Mouse (Mus musculus) right cerebral cortex, adult 2 months (tissue): ENCODE results near the gene Cyb5r4.
"Not testable (repeated sequence)": the region's sequence is repeated elsewhere in the genome, so short reads cannot be mapped to it uniquely, and the experiment has no call there.

Experiments
- DNase-seq, 2 experiments: peaks; one replicate each; pipeline ENCODE4 v3.0.0; 2021 to 2022; ENCODE audit warnings: low spot score in 2 of 2

Cyb5r4 gene

GRCm38 (mm10) chr9:87025764-87026163, 4.0 kb downstream of the Cyb5r4 start:
- DNase-seq, result no peak

GRCm38 (mm10) chr9:87027423-87028084, 5.7 kb downstream of the Cyb5r4 start:
- peak; percentile 84 to 85 for DNase-seq

DNA sequence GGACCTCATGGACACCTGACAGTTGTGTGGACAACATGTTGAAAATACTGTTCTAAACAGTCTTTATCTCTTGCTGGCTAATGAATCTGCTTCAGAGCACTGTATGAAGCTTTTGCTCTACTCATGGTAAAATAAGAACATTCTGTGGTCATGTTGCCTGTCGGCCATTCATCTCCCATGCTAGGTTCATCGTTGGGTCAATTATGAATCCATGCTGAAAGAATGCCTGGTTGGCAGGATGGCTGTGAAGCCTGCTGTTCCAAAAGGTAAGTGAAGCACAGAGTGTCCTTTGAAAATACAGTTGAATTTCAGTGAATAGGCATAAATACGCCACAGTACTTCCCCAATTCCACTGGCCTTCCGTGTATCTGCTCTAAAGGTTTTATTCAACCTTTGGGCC, 10.4 kb downstream of the Cyb5r4 start:
- DNase-seq, result no peak

DNA sequence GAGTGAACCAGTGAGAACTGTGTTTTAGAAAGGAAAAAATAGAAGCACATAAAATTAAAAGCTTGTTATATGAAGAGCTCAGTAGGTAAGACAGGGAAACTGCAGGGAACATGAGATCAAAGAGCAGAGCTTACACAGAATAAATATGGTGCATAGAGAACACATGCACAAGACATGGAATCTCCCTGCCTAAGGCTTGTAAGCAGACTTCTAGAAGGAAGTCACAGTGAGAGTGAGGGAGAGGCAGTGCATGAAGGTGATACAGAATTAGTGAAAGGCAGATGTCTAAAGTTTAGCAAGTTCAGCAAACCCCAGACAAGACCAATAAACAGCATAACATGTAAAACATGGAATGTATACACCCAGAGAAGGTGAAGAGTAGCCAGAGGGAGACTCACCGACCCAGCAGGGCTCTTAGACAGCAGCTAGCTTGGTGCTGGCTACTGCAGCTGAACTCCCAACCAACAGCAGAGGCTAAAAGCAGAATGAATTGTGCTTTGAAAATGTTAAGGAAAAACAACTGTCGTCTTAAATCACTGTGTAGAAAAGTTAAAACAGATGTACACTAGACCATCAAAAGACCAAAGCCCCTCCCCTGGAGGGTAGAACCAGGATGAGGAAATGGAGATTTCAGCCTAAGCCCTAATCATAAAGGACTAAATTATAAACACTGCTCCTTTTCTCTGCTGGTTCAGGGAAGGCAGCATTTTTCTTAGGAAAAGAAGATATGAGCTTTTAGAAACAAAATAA, 13.2 kb downstream of the Cyb5r4 start:
- DNase-seq, result no peak

DNA sequence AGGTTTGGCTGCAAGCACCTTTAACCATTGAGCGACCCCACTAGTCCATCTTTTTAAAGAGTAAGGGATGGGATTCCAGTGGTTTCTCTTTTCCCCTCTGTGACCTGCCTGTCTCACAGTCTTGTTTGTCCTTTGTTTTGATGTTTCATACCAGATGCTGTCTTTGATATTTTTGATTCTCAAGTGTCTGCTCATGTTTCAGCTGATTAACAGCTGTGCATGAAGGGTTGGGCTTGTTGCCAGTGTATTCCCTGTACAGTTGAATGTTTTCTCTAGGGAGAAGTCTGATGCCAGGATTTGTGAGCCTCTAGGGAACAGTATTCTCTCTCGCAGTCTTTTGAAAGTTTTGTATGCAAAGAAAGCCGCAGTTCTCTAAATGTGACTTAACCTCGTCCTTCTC, 27.6 kb downstream of the Cyb5r4 start:
- peak in 1 of 2 experiments; percentile 8 for DNase-seq

GRCm38 (mm10) chr9:87055547-87056235, 33.9 kb downstream of the Cyb5r4 start:
- peak; percentile 44 to 45 for DNase-seq

- no peak for DNase-seq
Measured at GRCm38 (mm10) chr9:87062337-87062736, 40.5 kb downstream of the Cyb5r4 start.

DNA sequence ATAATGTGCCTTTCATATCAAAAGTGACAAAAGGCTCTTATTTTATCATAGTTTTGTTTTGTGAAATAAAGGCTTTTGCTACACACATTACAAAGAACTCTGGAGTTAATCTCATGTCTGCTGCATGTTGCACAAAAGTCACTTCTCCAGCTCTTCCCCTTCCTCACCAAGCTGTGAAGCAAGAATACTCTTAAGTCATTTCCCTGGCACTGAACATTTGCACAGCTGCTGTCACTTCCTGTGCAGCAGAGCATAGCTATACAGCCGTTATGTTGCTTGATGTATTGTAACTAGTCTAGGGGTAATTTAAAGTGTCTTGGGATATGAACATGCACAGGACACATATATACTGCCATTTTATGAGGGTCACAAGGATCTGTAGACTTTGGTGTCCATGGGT, 46.3 kb downstream of the Cyb5r4 start:
- DNase-seq, result no peak

- not testable (repeated sequence) for DNase-seq
Measured at GRCm38 (mm10) chr9:87071566-87071965, 49.8 kb downstream of the Cyb5r4 start.

DNA sequence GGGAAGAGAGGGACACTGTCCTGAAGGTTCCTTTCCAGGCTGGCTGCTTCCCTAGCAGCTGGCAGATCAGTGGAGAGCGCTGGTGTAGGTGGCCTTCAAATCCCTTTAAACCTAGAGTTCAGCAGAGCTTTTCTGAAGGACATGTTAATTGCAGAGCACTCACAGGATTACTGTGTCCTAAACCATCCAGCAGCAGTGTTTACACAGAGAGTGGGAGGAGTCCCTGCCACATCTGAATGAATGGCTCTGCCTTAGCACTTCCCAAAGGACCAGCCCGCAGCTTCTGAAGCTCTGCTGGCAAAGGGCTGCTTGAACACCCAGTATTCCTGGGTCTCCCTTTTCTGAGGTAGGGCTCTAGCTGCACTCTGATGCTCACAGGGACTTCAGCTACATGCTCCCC, 56.1 kb downstream of the Cyb5r4 start:
- no peak for DNase-seq

- no peak for DNase-seq
Measured at GRCm38 (mm10) chr9:87079511-87079910, 57.7 kb downstream of the Cyb5r4 start.

DNA sequence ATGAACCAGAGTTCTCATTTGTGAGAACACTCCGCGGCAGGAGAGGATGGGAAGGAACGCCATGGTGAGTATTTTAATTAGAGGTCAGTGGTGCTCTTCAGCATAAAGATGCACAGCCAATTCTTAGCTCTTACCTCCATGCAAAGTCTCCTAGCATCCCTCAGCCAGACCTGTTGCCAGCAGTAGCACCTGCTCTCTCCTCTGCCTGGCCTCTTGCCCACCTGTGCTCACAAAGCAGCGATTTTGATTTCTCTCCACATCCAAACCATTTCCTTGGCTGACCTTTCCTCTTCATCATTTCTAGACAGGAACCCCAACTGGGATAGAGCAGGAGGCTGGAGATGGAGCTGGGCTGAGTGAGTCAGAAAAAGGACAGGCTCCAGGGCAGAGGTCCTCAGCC, 65.2 kb downstream of the Cyb5r4 start:
- DNase-seq, result no peak

GRCm38 (mm10) chr9:87097989-87098388, 76.2 kb downstream of the Cyb5r4 start:
- peak in 1 of 2 experiments; percentile 55 for DNase-seq

DNA sequence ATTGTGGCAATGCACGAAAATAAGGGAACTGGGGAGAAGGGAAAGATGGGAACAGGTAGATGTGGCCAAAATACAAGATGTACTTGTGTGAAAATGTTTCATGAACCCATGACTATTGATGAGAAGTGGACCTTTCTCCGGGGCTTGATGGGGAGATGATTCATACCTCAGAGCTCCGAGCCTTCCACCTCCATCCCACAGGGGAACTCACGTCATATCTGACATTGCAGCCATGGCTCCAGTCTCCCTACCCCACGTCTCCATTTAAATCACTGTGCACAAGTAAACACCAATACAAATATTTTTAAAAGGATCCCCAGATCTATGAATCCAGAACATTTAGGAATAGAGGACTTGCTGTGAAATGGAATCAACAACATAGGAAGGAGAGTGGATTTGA, 93.2 kb downstream of the Cyb5r4 start:
- no peak for DNase-seq

DNA sequence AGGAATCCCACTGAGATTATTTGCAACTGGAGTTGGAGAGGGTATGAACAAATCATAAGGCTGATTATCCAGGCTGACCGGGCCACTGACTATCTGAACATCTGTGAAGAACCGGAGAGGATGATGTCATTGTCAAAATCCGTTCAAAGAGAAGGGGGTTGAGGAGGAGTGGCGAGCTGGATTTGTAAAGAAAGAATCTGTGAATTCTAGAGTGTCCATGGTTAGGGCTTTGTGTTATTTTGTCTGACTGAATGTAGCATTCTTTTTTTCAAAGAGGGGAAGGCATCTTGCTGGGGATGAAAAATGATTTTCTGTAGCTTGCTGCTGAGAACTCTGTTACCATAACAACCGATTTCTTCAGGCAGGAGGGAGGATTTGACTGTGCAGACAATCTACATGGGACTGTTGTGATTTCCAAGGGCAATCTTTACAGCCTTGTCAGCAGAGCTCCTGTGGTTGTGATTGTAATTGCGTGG, 93.7 kb downstream of the Cyb5r4 start:
- DNase-seq, result peak in 1 of 2 experiments; percentile 23

GRCm38 (mm10) chr9:87115978-87116377, 94.2 kb downstream of the Cyb5r4 start:
- no peak for DNase-seq

GRCm38 (mm10) chr9:87118996-87119395, 97.2 kb downstream of the Cyb5r4 start:
- no peak for DNase-seq

- no peak for DNase-seq
Measured at GRCm38 (mm10) chr9:87121956-87122493, 100.2 kb downstream of the Cyb5r4 start.

DNA sequence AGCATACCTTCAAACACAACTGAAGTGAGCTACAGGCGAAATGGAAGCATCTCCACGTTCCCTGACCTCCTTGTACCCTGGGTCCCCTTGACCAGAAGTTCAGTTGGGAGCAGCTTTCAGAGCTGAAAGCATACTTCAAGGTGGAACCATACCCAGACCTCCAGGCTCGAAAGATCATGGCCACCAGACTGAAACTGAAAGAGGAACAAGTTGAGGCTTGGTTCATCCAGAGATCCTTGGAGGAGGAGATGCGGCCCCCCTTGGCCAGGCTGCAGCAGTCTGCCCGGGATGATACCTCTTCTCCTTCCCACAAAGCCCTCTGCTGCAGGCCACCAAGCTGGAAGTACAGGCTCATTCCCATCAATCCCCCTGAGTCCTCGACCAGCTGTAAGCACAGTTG, 105.2 kb downstream of the Cyb5r4 start:
- DNase-seq, result not testable (repeated sequence)
